Mouse (Mus musculus): ENCODE results near the gene Sptlc2. TPM values are rescaled to one million over a fixed set of nuclear protein-coding genes. Genes with fewer than 3 reads are reported as not detected.

The Sptlc2 gene
- total RNA-seq, 2 experiments from 2014 or later: 6.4 to 8.5 TPM

DNA sequence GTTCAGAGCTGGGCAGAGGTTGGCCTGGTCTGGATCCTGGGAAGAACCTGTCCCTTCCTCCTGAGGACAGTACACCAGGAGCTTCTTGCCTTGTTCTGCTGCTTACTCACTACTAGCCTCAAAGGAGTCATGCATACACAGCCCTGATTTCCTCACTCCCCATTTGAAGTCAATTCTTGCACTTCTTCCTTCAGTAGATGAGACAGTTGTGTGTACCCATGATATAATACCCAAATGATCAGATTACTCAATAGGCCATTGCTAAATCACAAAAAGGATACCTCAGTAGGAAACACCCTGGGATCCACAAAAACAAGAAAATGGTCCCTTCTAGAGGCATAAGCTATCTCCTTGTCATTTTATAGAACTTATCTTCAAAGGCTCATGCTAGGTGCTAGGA lies 3.2 kb upstream of the Sptlc2 start:
- H3K4me3 ChIP-seq: no peak overlapping the region
- no peak overlapping the region for H3K27ac ChIP-seq
- TF ChIP-seq CTCF (IDR thresholded peaks at IDR 0.05): no peak
- no peak for DNase-seq
- intact Hi-C loops (cut with DNase I): no loop called here

- DNase-seq: no peak
- Histone ChIP-seq H3K4me3 (peak overlapping the region; percentile 97), H3K27ac (peak overlapping the region; percentile 93)
- intact Hi-C loops (cut with DNase I): no loop called here
- TF ChIP-seq CTCF (IDR thresholded peaks at IDR 0.05): no peak
Measured at GRCm38 (mm10) chr12:87389231-87389630, 1.1 kb upstream of the Sptlc2 start.

GRCm38 (mm10) chr12:87387171-87388121 lies 709 bp downstream of the Sptlc2 start:
- peak overlapping the region; percentile 93 for H3K27ac ChIP-seq
- no peak for TF ChIP-seq CTCF (IDR thresholded peaks at IDR 0.05)
- DNase-seq: peak; percentile 29
- peak overlapping the region; percentile 97 for H3K4me3 ChIP-seq
- intact Hi-C loops (cut with DNase I): loop anchor here (2.0 kb wide), 1 partner anchor 121 kb away; the partner anchor contains the start of genes Ahsa1 and Vipas39

- no peak for DNase-seq
- Histone ChIP-seq H3K4me3 (no peak overlapping the region), H3K27ac (no peak overlapping the region)
- no peak for TF ChIP-seq CTCF (IDR thresholded peaks at IDR 0.05)
- intact Hi-C loops (cut with DNase I): no loop called here
Measured at GRCm38 (mm10) chr12:87385051-87385450, 3.1 kb downstream of the Sptlc2 start.

DNA sequence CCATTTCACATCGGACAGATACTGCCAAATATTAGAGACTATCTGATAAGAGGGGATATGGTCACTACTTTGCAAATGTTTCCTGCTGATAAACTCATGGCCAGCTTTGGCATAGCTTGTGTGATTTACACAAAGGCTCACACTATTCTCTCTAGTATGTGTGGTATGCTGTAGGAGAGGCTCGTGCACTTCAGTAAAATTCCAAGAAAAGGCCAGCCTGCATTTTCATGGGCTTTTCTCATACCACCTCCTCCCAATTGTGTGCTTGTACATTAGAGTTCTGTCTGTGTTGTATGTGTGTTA lies 6.8 kb downstream of the Sptlc2 start:
- no peak for DNase-seq
- intact Hi-C loops (cut with DNase I): no loop called here
- TF ChIP-seq CTCF (IDR thresholded peaks at IDR 0.05): no peak
- Histone ChIP-seq H3K4me3 (no peak overlapping the region), H3K27ac (peak overlapping the region; percentile 35)

- no peak for DNase-seq
- intact Hi-C loops (cut with DNase I): no loop called here
- H3K27ac ChIP-seq: peak overlapping the region; percentile 35
Measured at GRCm38 (mm10) chr12:87380586-87381379, 7.4 kb downstream of the Sptlc2 start.

DNA sequence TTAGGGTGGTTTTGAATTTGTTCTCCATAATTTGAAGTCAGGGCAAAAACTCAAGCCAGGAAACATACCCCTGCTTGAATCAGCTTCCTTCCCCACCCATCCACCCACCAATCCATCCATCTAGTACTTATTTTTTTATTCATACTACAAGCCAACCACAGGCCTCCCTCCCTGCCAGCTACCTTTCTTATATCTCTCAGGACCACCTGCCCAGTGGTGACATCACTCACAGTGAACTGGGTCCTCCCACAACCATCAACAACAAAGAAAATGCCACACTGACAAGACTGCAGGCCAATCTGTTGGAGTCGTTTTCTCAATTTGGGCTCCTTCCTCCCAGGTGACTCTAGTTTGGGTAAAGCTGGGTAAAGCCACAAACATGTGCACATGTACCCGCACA lies 8.7 kb downstream of the Sptlc2 start:
- no peak for DNase-seq
- TF ChIP-seq CTCF (IDR thresholded peaks at IDR 0.05): no peak
- Histone ChIP-seq H3K4me3 (no peak overlapping the region), H3K27ac (no peak overlapping the region)
- intact Hi-C loops (cut with DNase I): no loop called here

More at GRCm38 (mm10) chr12:87380586-87381379, 7.4 kb downstream of the Sptlc2 start:
- TF ChIP-seq CTCF (IDR thresholded peaks at IDR 0.05): no peak
- H3K4me3 ChIP-seq: no peak overlapping the region

GRCm38 (mm10) chr12:87374159-87374558 lies 14.0 kb downstream of the Sptlc2 start:
- Histone ChIP-seq H3K4me3 (no peak overlapping the region), H3K27ac (peak overlapping the region; percentile 24; the same call in 1 of the 2 replicates)
- DNase-seq: no peak
- intact Hi-C loops (cut with DNase I): no loop called here
- no peak for TF ChIP-seq CTCF (IDR thresholded peaks at IDR 0.05)

- TF ChIP-seq CTCF (IDR thresholded peaks at IDR 0.05): no peak
- no peak overlapping the region for H3K4me3 ChIP-seq
- intact Hi-C loops (cut with DNase I): no loop called here
- DNase-seq: no peak
- H3K27ac ChIP-seq: no peak overlapping the region
Measured at GRCm38 (mm10) chr12:87369319-87369718, 18.8 kb downstream of the Sptlc2 start.

DNA sequence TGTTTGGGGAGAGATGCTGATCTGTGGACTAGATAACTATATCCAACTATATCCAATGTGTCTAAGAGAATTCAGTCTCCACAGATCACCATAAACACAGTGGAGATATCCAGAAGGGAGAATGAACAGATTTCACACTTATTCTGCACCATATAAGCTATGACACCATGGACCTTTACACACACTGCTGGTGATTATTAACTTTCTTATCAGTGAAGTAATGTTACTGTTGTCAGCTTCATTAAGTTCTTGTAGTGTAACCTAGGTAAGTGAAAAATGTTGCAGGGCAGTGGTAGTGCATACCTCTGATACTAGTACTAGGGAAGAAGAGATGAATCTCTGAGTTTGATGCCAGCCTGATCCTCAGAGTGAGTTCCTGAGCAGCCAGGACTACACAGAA lies 20.1 kb downstream of the Sptlc2 start:
- TF ChIP-seq CTCF (IDR thresholded peaks at IDR 0.05): no peak
- H3K4me3 ChIP-seq: no peak overlapping the region
- intact Hi-C loops (cut with DNase I): no loop called here
- H3K27ac ChIP-seq: no peak overlapping the region
- no peak for DNase-seq

GRCm38 (mm10) chr12:87365676-87366075 lies 22.5 kb downstream of the Sptlc2 start:
- H3K27ac ChIP-seq: no peak overlapping the region
- H3K4me3 ChIP-seq: no peak overlapping the region
- no peak for DNase-seq
- TF ChIP-seq CTCF (IDR thresholded peaks at IDR 0.05): no peak
- intact Hi-C loops (cut with DNase I): no loop called here

DNA sequence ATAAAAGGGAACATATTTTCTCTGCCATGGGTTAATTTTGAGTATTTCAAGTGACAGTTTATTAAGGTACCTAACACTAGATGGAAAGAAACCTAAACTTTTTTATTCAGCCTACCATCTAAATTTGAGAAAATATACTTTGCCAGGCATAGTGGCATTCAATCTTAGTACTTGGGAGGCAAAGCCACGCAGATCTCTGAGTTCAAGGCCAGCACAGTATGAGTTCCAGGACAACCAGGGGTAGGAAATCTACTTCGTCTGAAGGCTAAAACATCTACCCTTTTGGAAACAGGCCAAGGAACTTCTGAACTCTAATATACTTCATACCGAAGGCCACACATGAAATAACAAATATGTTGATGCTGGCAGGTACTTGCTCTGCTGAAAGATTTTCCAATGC lies 26.0 kb downstream of the Sptlc2 start:
- Histone ChIP-seq H3K27ac (no peak overlapping the region), H3K4me3 (no peak overlapping the region)
- intact Hi-C loops (cut with DNase I): no loop called here
- TF ChIP-seq CTCF (IDR thresholded peaks at IDR 0.05): no peak
- no peak for DNase-seq

GRCm38 (mm10) chr12:87348029-87348428 lies 40.1 kb downstream of the Sptlc2 start:
- TF ChIP-seq CTCF (IDR thresholded peaks at IDR 0.05): no peak
- Histone ChIP-seq H3K27ac (no peak overlapping the region), H3K4me3 (no peak overlapping the region)

More at GRCm38 (mm10) chr12:87348029-87348428, 40.1 kb downstream of the Sptlc2 start:
- intact Hi-C loops (cut with DNase I): no loop called here
- DNase-seq: no peak
